Mouse (Mus musculus): ENCODE results near the gene Fbxw24. TPM values are rescaled to one million over a fixed set of nuclear protein-coding genes. Genes with fewer than 3 reads are reported as not detected.
"Not testable (repeated sequence)": the region's sequence is repeated elsewhere in the genome, so short reads cannot be mapped to it uniquely, and the experiment has no call there.

Fbxw24 gene
- total RNA-seq (2021), result not detected
- long read RNA-seq, experiment 1, result 0 reads
- long read RNA-seq, experiment 2, result 0 reads

DNA sequence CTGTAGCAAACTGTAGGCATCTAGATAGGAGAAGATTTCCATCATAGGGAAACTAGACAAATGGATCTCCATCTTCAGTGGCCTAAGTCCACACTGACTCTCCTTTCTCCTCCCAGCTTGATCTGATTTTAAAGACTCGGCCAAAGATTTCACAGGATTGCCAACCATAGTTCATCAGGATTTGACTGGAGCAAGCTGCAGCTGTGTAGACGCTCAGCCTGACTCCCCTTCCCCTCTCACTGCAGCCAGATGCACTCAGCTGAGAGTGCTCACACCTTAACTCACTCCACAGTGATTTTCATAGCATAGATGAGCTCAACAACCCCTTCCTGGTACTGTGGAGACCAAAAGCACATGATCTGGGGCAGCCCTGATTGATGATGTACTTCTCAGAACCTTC, at the start of gene Fbxw24:
Gene Fbxw24 (minus strand): TSS at position 101 of the 400 bp plus-strand sequence.
- intact Hi-C loops (cut with DNase I); DNase-seq (ENCODE audit: extremely low spot score in 1 of 2, low spot score in 2 of 2); H3K27ac ChIP-seq; H3K4me3 ChIP-seq: not testable (repeated sequence)

DNA sequence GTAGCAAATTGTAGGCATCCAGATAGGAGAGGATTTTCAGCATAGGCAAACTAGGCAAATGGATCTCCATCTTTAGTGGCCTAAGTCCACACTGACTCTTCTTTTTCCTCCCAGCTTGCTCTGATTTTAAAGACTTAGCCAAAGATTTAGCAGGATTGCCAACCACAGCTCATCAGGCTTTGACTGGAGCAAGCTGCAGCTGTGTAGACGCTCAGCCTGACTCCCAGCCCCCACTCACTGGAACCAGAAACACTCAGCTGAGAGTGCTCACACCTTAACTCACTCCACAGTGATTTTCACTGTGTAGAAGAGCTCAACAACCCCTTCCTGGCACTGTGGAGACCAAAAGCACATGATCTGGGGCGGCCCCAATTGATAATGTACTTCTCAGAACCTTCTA, 38.7 kb upstream of the Fbxw24 start, which contains the start of gene Fbxw25:
Gene Fbxw25 (minus strand): TSS at position 101 of the 400 bp plus-strand sequence.
- H3K4me3 ChIP-seq; DNase-seq (ENCODE audit: extremely low spot score in 1 of 2, low spot score in 2 of 2); H3K27ac ChIP-seq; intact Hi-C loops (cut with DNase I): not testable (repeated sequence)

DNA sequence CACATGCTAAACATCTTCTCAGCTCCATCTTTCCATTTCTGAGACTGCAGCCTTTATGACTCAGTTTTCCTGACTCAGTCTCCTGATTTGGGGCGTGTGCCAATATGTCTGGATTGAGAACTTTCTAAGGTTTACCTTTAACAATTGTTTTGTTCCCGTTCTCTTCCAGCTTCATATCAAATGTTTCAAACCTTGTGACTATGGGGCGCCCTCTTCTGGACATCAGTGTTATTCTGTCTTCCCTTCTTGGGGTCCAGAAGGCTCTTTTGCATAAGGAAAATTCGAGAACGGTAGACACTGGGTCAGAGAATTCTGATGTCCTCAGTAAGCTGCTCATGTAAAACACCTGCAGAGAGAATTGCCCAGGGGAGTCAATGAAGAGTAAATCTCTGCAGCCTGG, 19.0 kb downstream of the Fbxw24 start:
- intact Hi-C loops (cut with DNase I), result loop anchor here (5.0 to 10.0 kb wide), 2 partner anchors 520 to 602 kb away; no protein-coding TSS in a partner anchor
- not testable (repeated sequence) for H3K27ac ChIP-seq, H3K4me3 ChIP-seq
- peak; percentile 52 for TF ChIP-seq CTCF (IDR thresholded peaks at IDR 0.05)
- peak; percentile 7 to 25 for DNase-seq (ENCODE audit: extremely low spot score in 1 of 2, low spot score in 2 of 2)

DNA sequence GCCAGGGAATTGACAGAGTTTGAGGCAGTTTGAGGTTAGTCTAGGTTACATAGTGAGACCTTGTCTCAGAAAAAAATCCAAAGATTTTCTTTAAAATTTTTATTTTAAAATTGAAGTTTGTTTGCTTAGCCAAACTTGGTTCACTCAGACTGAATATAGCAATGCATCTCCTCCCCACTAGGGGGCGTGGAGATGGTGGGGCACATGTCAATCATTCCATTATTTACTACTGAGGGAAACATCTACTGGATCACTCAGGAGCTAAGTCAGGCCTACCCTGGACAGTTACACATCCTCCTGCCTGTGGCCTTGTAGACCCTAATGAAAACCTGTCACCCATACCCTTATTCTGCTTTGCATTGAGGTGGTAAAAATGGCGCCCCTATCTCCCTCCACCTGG, 23.7 kb downstream of the Fbxw24 start:
- intact Hi-C loops (cut with DNase I), result loop anchor here (10.0 kb wide), 1 partner anchor 597 kb away; no protein-coding TSS in a partner anchor

DNA sequence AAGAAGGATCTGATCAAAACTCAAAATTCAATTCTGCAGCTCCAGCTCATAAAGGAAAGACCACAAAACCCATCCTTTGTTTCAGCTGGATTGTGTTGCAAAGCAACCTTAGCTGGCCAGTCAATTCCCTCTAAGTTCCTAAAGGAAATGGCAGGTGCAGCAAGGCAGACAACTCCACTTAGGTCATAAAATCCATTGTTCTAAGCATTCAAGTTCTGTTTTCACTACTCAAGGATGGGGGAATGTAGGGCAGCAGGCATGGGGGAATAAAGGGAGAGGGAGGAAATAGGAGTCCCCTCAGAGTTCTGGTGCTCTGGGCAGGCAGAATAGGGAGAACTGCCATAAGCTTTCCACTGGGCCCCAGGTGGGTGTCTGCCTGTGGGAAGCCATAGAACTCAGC, 28.6 kb downstream of the Fbxw24 start:
- no peak for TF ChIP-seq CTCF (IDR thresholded peaks at IDR 0.05)
- DNase-seq (ENCODE audit: extremely low spot score in 1 of 2, low spot score in 2 of 2), result no peak
- Histone ChIP-seq H3K27ac (no peak overlapping the region), H3K4me3 (no peak overlapping the region)
- intact Hi-C loops (cut with DNase I), result no loop called here

More for the DNA sequence above, 23.7 kb downstream of the Fbxw24 start:
- peak; percentile 9 for TF ChIP-seq CTCF (IDR thresholded peaks at IDR 0.05)
- not testable (repeated sequence) for H3K4me3 ChIP-seq; H3K27ac ChIP-seq; DNase-seq (ENCODE audit: extremely low spot score in 1 of 2, low spot score in 2 of 2)

DNA sequence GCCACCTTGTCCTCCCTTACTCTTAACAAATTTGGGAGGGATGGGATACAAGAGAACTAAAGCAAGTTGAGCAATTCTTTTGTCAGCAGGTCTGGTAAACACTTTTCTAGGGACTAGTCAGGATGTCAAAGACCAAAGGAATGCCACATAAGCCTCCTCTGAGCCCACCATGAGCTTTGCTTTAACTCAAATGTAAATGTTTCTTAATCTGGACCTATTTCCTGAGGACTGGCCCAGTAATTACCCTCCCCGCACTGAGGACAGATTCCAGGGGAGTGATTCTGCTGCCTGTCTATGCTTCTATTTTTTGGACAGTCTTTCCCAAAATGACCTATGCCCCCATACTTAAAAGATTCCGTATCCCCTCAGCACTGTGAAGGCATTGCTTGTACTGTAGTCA, 31.0 kb downstream of the Fbxw24 start:
- intact Hi-C loops (cut with DNase I), result no loop called here
- no peak for DNase-seq (ENCODE audit: extremely low spot score in 1 of 2, low spot score in 2 of 2)
- no peak overlapping the region for H3K4me3 ChIP-seq
- TF ChIP-seq CTCF (IDR thresholded peaks at IDR 0.05), result no peak
- H3K27ac ChIP-seq, result no peak overlapping the region

DNA sequence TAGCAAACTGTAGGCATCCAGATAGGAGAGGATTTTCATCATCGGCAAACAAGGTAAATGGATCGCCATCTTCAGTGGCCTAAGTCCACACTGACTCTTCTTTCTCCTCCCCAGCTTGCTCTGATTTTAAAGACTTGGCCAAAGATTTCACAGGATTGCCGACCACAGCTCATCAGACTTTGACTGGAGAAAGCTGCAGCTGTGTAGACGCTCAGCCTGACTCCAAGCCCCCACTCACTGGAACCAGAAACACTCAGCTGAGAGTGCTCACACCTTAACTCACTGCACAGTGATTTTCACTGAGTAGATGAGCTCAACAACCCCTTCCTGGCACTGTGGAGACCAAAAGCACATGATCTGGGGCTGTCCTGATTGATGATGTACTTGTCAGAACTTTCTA, 57.7 kb downstream of the Fbxw24 start, which contains the start of gene Fbxw15:
Gene Fbxw15 (minus strand): TSS at position 101 of the 400 bp plus-strand sequence.
- H3K4me3 ChIP-seq; DNase-seq (ENCODE audit: extremely low spot score in 1 of 2, low spot score in 2 of 2); intact Hi-C loops (cut with DNase I); H3K27ac ChIP-seq: not testable (repeated sequence)

DNA sequence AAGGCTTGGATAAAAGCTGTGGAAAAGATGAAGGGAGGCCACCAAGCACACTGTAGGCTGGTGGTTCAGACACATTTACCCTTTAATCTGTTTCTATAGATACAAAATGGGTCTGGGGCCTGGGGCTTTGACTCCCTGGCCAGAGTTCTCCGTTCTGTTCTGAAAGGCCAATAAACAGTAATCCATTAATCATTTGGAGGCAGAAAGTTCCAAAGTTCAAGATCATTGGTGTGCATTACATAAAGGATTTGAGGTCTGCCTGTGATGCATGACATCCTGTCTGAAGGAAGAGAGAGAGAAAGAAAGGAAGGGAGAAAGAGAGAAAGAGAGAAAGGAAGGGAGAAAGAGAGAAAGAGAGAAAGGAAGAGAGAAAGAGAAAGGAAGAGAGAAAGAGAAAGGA, 60.3 kb downstream of the Fbxw24 start:
- intact Hi-C loops (cut with DNase I), result no loop called here
- DNase-seq (ENCODE audit: extremely low spot score in 1 of 2, low spot score in 2 of 2), result no peak
- Histone ChIP-seq H3K27ac (no peak overlapping the region), H3K4me3 (no peak overlapping the region)
- TF ChIP-seq CTCF (IDR thresholded peaks at IDR 0.05), result no peak

DNA sequence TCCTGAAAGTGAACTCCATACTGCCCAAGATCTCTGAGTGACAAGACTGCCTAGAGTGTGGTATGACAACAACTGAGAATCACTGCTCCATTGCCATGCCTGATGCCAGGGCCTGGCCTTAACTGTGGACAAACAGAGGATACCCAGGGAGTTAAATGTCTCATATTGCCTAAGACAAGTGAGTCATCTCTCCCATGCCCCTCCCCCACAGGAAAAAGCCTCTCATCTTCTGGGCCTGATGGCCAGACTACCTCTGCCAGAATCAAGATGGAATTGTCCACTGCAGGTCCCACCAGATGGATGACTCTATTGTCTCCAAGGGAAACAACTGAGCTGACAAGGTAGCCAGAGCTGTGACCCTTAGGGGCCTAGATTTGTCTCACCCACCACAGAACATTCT, 63.8 kb downstream of the Fbxw24 start:
- intact Hi-C loops (cut with DNase I); H3K4me3 ChIP-seq; H3K27ac ChIP-seq; DNase-seq (ENCODE audit: extremely low spot score in 1 of 2, low spot score in 2 of 2): not testable (repeated sequence)

DNA sequence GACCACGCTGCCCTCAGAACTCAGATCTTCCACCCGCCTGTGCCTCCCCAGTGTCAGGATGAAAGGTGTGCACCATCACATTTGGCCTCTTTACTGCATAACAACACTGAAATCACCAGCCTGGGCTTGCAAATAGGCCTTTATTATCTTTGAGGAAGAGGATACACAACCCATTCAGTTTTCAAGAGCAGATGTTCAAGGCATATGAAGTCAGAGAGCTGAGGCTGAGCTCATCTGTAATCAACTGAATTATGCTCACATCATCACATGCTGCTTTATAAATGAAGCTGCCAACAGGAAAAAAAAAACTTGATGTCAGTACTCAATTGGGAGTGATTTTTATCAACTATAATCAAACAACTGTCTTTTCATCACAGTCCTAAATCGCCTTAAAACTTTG, 73.4 kb downstream of the Fbxw24 start:
- Histone ChIP-seq H3K27ac (no peak overlapping the region), H3K4me3 (no peak overlapping the region)
- no peak for DNase-seq (ENCODE audit: extremely low spot score in 1 of 2, low spot score in 2 of 2)
- TF ChIP-seq CTCF (IDR thresholded peaks at IDR 0.05), result no peak
- intact Hi-C loops (cut with DNase I), result no loop called here

Other genes starting within 250 kb of the Fbxw24 start
- not detected for gene Fbxw22, start 221.8 kb downstream of the Fbxw24 start, total RNA-seq (2021)
- gene Fbxw16, start 176.9 kb downstream of the Fbxw24 start, total RNA-seq (2021), result not detected
- not detected for gene Fbxw19, start 130.2 kb downstream of the Fbxw24 start, total RNA-seq (2021)
- gene Fbxw15, start 57.8 kb downstream of the Fbxw24 start, total RNA-seq (2021), result not detected
- gene Fbxw25, start 38.6 kb upstream of the Fbxw24 start, total RNA-seq (2021), result not detected
- not detected for gene Fbxw18, start 76.6 kb upstream of the Fbxw24 start, total RNA-seq (2021)
- gene Fbxw26, start 120.0 kb upstream of the Fbxw24 start, total RNA-seq (2021), result not detected
- not detected for gene Fbxw27, start 164.6 kb upstream of the Fbxw24 start, total RNA-seq (2021)
- 1 to 10 TPM; 2.6 to 3.4 TPM for gene Spink8, start 186.2 kb upstream of the Fbxw24 start, total RNA-seq (2021)
- gene Nme6, start 206.7 kb upstream of the Fbxw24 start, total RNA-seq (2021), result 10 to 100 TPM; 10.6 to 11.2 TPM
- gene Camp, start 223.6 kb upstream of the Fbxw24 start, total RNA-seq (2021), result not detected
- gene Cdc25a, start 249.5 kb upstream of the Fbxw24 start, total RNA-seq (2021), result 1 to 10 TPM; 5.5 to 6.9 TPM